Mouse (Mus musculus): ENCODE results near the gene Nrbf2. TPM values are rescaled to one million over a fixed set of nuclear protein-coding genes. Genes with fewer than 3 reads are reported as not detected.

The Nrbf2 gene
- total RNA-seq, 1 experiment from 2014 or later = 21.3 TPM

DNA sequence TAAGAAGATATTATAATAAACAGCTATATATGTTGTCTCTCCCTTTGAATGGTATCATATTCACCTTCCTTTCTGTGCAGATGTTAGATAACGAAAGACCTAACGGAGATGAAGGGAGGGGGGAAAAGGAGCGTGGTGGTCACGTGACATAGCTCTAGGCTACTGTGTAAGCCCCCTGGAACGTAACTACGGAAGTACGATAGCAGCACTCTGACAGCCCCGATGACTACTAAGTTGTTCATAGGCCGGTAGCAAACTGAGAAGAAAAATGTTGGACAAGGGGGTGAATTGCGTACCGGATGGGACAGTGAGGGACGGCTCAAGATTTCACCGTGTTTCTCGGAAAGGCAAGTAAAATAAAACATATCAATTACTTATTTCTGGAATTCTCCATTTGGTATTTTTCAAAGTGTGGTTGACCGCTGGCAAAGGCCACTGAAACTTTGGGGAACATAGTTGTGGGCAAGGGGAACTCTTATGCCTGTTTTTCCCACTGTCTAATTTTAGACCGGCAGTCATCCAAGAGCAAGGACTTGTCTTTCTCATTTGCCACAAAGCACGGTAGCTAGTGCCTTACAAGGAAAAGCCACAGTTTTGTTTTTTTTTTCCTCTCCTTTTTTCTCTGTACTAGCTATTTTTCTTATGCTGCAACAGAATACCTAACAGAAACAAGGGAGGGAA lies 12.2 kb upstream of the Nrbf2 start:
- peak in 1 of 2 experiments; percentile 18; a peak in 1 of 4 replicates for ATAC-seq (replicated peaks in 1 of 2; ENCODE audit: insufficient read depth in 1 of 2, low FRiP score in 2 of 2, low TSS enrichment in 1 of 2, low read depth in 1 of 2, poor library complexity in 2 of 2, severe bottlenecking in 2 of 2)

DNA sequence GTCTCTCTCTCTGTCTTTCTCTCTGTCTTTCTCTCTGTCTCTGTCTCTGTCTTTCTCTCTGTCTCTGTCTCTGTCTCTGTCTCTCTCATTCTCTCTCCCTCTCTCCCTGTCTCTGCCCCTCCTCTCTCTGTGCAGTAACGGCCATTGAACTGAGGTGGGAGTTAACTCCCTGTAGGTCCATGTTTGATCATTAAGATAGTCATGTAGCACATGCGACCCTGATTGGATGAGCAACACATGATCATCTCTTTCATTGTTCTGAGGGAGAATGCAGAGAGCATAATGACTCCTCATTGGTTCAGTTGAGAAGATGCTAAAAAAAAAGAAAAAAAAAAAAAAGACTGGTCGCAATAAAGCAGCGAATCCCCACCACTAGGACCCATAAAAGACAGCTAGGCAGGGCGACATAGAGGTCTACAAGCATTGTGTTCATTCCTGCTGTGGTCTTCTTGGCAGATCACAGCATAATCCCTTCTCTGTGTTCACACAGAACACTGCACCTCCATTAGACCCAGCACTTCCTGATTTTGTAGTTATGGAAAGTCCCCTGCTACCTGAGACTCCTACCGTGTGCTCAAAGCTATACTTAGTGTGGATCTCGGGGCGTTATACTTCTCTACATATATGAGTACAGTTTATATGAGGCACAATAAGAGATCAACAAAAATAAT lies 11.5 kb upstream of the Nrbf2 start:
- peak; percentile 62 to 67 for ATAC-seq (replicated peaks in 1 of 2; ENCODE audit: insufficient read depth in 1 of 2, low FRiP score in 2 of 2, low TSS enrichment in 1 of 2, low read depth in 1 of 2, poor library complexity in 2 of 2, severe bottlenecking in 2 of 2)

DNA sequence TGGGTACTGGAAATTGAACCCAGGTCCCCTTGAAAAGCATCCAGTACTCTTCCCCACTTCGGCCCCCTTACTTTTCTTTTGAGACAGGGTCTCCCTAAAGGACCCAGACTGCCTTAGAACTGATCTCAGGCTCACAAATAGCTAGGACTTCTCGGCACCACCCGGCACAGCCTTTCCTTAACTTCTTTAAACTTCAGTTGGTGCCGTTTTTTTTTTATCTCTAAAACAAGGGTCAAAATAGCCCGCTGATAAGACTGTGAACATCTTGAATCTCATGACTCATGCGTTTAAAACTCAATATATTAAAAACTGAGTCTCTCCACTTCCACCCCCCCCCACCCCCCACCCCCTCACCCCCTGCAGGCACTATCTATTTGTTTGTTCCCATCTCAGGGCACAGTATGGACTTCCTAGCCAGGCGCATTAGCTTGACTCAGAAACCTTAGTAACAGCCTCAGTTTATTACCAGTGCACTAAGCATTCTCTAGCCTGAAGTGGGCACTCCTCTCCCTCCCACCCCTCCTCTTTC lies 10.9 kb upstream of the Nrbf2 start:
- ATAC-seq (replicated peaks in 1 of 2; ENCODE audit: insufficient read depth in 1 of 2, low FRiP score in 2 of 2, low TSS enrichment in 1 of 2, low read depth in 1 of 2, poor library complexity in 2 of 2, severe bottlenecking in 2 of 2) = no peak

DNA sequence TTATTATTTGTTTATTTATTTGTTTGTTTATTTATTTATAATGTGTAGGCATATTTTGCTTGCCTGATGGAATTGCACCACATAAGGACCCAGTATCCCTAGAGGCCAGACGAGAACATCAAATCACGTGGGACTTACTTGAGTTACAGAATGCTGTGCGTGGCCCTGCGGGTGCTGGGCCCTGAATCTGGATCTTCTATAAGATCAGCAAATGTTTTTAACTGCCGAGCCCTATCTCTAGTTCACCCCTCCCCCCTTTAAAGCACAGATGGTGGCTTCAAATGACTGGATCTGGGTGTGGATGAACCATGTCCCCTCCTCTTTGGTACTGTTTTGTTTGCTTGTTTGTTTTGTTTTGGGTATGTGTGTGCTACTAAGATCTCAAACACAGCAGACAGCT lies 10.2 kb upstream of the Nrbf2 start:
- no peak for ATAC-seq (replicated peaks in 1 of 2; ENCODE audit: insufficient read depth in 1 of 2, low FRiP score in 2 of 2, low TSS enrichment in 1 of 2, low read depth in 1 of 2, poor library complexity in 2 of 2, severe bottlenecking in 2 of 2)

DNA sequence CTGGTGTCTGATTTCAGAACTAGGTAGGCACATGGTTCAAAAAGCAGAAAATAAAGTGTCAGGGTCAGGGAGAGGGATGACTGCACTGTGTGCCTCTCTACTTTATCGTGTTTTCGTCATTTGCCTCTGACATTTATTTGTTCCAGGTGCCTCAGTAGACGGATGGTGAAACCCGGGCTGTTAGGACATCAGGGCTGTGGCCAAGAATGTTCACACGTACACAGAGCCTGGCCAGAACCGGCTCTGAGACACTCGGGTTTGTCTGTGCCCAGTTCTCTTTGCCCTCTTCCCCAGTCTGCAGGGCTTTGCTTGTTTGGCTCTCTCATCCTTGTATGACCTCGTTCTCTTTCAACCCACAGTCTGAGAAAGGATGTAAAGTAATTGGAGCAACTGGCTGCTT lies 6.0 kb upstream of the Nrbf2 start:
- peak in 1 of 2 experiments; percentile 17; a peak in 1 of 4 replicates for ATAC-seq (replicated peaks in 1 of 2; ENCODE audit: insufficient read depth in 1 of 2, low FRiP score in 2 of 2, low TSS enrichment in 1 of 2, low read depth in 1 of 2, poor library complexity in 2 of 2, severe bottlenecking in 2 of 2)

DNA sequence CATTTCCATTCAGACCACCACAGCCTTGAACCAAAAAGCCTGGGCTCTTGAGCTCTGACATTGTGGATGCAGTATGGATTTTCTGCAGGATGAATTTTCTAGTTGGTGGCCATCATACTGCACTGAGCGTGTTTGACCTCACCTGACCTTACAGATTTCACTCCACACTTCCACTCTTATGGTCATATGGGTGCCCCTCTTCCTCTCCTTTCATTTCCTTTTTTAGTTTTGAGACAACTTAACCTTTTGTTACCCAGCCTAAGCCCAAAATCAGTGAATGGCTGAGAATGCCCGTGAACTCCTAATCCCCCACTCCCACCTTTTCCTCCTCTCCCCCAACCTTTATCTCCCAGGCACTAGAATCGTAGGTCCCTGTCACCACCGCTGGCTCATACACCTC lies 5.5 kb upstream of the Nrbf2 start:
- ATAC-seq (replicated peaks in 1 of 2; ENCODE audit: insufficient read depth in 1 of 2, low FRiP score in 2 of 2, low TSS enrichment in 1 of 2, low read depth in 1 of 2, poor library complexity in 2 of 2, severe bottlenecking in 2 of 2) = peak in 1 of 2 experiments; percentile 53; a peak in 1 of 4 replicates

DNA sequence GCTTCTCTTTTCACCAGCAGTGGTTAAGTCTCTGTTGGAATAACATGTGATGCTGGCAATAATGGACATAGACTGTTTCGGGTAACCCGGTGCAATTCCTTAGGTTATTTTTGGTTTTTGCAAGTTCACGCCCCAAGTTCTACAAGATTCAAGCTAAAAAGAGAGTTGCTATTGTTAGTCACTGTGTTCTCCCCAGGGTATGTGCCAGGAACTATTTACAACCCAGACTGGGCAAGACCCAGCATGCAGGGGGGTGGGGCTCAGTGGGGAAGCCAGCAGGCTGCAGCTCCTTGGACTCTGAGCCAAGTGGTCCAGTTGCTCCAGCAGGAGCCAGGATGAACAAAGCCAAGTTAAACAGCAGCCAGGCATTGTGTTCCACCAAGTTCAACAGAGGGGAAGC lies 2.8 kb upstream of the Nrbf2 start:
- ATAC-seq (replicated peaks in 1 of 2; ENCODE audit: insufficient read depth in 1 of 2, low FRiP score in 2 of 2, low TSS enrichment in 1 of 2, low read depth in 1 of 2, poor library complexity in 2 of 2, severe bottlenecking in 2 of 2) = no peak

DNA sequence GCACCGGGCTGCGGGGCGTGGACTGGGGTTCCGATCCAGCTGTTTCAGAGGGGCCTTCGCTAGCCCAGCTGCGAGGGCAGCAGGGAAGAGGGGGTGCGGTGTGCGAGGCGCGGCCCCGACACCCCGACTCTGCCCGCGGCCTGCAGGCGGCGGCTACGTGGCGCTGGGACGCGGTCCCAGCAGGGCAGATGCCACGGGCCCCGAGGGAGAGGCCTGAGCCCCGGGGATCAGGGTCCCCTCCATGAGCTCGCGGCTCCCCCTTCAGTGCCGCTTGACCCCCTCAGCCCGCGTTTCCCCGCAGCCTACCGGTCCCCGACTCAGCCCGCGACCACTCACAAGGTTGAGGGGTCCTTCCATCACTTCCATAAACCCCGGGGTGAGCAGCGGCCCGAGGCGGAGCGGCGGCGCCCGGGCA lies 337 bp downstream of the Nrbf2 start:
- peak; percentile 24 to 63; a peak in 2 of 4 replicates for ATAC-seq (replicated peaks in 1 of 2; ENCODE audit: insufficient read depth in 1 of 2, low FRiP score in 2 of 2, low TSS enrichment in 1 of 2, low read depth in 1 of 2, poor library complexity in 2 of 2, severe bottlenecking in 2 of 2)

DNA sequence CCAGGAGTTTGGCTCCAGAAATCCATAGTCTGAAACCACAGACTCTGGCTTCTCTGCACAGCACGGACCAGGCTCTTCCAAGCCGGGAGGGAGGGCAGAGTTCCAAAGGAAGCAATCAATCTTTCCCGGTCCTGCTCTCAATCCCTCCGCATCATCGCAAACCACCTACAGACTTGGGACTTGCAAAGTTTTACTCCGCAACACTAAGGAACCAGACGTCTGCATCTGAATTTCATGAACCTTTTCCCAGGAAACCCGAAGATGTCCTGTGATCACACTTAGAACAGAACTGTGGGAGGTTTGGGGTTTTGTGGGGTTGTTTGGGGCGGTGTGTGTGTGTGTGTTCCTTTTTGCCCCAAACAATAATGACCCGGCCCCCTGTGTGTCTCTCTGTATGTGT lies 794 bp downstream of the Nrbf2 start:
- no peak; a peak in 1 of 4 replicates for ATAC-seq (replicated peaks in 1 of 2; ENCODE audit: insufficient read depth in 1 of 2, low FRiP score in 2 of 2, low TSS enrichment in 1 of 2, low read depth in 1 of 2, poor library complexity in 2 of 2, severe bottlenecking in 2 of 2)

DNA sequence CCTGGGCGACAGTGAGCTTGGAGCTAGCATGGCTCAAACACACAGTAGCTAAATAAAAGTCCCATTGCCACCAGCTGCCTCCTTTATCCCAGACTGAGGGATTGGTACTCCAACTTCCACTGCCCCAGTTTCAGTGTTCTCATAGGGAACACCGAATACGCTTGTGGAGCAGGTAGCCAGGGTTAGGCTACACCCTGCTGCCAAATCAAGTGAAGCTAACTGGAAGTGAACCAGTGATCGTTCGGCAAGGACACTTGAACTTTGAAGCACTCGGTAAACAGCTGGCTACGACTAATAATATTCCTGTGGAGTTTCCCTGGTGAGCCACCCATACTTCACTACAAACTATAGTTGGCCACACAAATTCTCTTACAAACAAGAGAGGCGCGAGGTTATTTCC lies 1.6 kb downstream of the Nrbf2 start:
- ATAC-seq (replicated peaks in 1 of 2; ENCODE audit: insufficient read depth in 1 of 2, low FRiP score in 2 of 2, low TSS enrichment in 1 of 2, low read depth in 1 of 2, poor library complexity in 2 of 2, severe bottlenecking in 2 of 2) = no peak

DNA sequence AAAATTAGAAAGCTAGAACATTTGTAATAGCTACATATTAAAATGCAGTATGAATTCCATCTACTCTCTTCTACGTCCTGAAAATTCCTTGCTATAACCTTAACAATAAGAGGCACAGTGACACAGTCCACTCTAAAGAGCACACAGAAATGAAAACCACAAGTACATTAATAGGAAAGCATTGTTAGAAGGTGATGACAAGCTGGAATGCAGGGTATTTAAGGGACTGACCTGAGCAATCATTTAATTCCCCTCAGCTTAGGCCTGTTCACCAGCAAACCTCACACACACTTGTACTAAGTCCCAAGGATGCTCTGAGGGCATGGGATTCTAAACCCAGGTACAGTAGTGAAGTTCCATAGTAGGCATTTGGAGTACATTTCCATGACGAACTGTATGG lies 2.6 kb downstream of the Nrbf2 start:
- ATAC-seq (replicated peaks in 1 of 2; ENCODE audit: insufficient read depth in 1 of 2, low FRiP score in 2 of 2, low TSS enrichment in 1 of 2, low read depth in 1 of 2, poor library complexity in 2 of 2, severe bottlenecking in 2 of 2) = no peak

DNA sequence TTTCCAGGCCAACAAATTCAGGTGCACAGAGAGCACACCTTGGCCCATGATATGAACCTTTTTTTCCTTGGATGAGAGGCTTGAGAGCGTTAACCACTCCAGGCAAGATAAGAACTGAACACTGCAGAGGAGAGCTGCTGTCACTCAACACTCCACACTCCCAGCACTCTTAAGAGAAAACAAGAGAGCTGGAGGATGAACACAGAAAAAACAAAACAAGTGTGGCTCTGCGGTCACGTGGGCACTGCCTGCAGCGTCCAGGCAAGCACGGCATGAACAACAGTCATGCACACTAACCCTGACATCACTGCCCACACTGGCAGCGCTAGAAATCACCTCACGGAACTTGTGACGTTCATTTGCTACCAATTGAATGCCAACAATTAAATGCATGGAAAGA lies 3.3 kb downstream of the Nrbf2 start:
- no peak for ATAC-seq (replicated peaks in 1 of 2; ENCODE audit: insufficient read depth in 1 of 2, low FRiP score in 2 of 2, low TSS enrichment in 1 of 2, low read depth in 1 of 2, poor library complexity in 2 of 2, severe bottlenecking in 2 of 2)

DNA sequence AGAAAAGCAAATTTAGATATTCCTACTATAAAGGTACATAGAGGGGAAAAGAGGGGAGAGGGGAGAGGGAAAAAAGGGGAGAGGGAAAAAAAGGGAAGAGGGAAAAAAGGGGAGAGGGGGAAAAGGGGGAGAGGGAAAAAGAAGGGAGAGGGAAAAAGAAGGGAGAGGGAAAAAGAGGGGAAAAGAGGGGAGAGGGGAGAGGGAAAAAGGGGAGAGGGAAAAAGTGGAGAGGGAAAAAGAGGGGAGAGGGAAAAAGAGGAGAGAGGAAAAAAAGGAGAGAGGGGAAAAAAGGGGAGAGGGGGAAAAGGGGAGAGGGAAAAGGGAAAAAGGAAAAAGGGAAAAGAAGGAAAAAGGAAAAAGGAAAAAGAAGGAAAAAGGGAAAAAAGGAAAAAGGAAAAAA lies 9.2 kb downstream of the Nrbf2 start:
- no peak for ATAC-seq (replicated peaks in 1 of 2; ENCODE audit: insufficient read depth in 1 of 2, low FRiP score in 2 of 2, low TSS enrichment in 1 of 2, low read depth in 1 of 2, poor library complexity in 2 of 2, severe bottlenecking in 2 of 2)

DNA sequence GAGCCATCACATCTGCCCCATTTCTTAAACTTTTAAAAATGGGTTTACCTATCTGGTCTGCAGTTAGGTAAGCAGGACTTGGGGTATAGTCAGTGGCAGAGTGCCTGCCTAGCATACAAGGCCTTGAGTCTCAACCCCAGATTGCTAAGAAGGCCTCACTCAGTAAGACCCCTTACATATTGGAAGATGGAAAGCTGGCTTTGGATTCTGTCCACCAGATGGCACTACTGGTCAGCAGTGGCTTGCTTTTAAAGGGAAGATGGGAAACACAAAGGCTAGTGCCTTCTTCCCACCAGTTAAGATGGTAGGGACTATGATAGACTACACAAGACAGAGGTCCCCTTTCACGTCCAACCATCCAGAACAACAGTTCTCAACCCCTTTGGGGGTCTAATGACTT lies 20.3 kb downstream of the Nrbf2 start:
- no peak for ATAC-seq (replicated peaks in 1 of 2; ENCODE audit: insufficient read depth in 1 of 2, low FRiP score in 2 of 2, low TSS enrichment in 1 of 2, low read depth in 1 of 2, poor library complexity in 2 of 2, severe bottlenecking in 2 of 2)

DNA sequence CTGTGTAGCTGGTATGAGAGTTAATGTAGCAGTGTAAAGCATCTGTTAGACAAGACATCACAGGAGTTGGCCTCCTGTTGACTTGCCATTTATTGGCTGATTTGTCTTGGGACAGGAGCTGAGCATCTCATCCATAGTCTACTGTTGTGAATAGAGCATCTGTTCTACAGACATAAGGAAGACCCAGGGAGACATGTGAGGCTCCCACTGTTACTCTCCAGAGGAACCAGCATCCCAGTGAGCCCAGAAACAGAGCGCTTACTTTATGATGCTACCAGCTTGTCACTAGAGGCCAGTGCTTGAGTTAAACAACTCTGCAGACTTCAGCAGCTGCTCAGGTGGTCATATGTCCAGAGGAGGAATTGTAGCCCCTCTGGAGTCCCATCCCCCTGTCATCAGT lies 32.0 kb downstream of the Nrbf2 start:
- ATAC-seq (replicated peaks in 1 of 2; ENCODE audit: insufficient read depth in 1 of 2, low FRiP score in 2 of 2, low TSS enrichment in 1 of 2, low read depth in 1 of 2, poor library complexity in 2 of 2, severe bottlenecking in 2 of 2) = no peak

DNA sequence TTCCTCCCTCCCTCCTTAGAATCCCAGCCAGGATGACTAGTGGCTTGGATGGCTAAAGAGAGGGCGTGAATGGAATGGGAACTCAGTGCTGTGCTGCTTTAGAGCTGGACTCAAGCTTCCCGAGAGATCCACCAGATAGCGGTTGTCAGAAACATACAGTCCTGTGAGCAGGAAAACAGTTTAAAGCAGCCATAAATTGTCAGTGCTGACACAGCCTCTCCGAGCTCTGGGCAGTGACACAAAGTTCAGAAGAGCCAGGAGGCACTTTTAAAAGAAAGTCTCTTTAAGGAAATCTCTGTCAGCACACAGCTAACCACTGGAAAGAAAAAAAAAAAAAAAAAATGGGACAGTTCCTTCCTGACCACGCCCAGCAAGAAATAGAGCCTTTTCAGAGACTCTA lies 32.8 kb downstream of the Nrbf2 start:
- no peak for ATAC-seq (replicated peaks in 1 of 2; ENCODE audit: insufficient read depth in 1 of 2, low FRiP score in 2 of 2, low TSS enrichment in 1 of 2, low read depth in 1 of 2, poor library complexity in 2 of 2, severe bottlenecking in 2 of 2)

DNA sequence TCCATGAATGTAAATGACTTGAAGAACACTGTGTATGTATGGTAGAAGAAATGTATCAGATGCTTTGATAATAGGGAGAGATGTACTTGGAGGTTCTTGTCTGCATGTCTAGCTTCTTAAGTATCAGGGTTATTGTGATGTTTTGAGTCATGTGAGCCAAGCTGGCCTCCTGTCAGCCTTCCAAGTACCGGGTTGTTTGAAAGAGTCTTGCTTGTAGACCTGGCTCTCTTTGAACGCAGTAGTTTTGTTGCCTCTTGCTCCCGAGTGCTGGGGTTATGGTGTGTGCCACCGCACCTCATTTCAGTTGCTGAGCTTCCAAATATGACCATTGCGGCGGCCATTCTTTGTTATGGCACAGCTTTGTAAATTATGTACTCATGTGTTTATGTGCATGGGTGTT lies 34.3 kb downstream of the Nrbf2 start:
- no peak for ATAC-seq (replicated peaks in 1 of 2; ENCODE audit: insufficient read depth in 1 of 2, low FRiP score in 2 of 2, low TSS enrichment in 1 of 2, low read depth in 1 of 2, poor library complexity in 2 of 2, severe bottlenecking in 2 of 2)

DNA sequence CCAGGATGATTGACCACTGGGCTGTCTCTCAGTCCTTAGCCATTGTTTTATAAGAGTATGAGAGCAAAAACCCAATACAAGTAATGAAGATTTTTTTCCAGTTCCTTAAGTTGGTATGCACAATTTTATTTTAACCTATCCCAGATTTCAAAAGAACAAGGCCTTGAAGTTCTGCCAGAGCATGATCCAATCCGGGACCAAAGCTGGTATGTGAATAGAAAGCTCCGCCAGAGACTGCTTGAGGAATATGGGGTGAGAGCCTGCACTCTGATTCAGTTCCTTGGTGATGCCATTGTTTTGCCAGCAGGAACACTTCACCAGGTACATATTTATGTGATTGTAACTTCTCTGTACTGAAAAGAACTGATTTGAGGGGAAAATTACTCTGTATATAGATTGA lies 35.6 kb downstream of the Nrbf2 start:
- ATAC-seq (replicated peaks in 1 of 2; ENCODE audit: insufficient read depth in 1 of 2, low FRiP score in 2 of 2, low TSS enrichment in 1 of 2, low read depth in 1 of 2, poor library complexity in 2 of 2, severe bottlenecking in 2 of 2) = no peak

DNA sequence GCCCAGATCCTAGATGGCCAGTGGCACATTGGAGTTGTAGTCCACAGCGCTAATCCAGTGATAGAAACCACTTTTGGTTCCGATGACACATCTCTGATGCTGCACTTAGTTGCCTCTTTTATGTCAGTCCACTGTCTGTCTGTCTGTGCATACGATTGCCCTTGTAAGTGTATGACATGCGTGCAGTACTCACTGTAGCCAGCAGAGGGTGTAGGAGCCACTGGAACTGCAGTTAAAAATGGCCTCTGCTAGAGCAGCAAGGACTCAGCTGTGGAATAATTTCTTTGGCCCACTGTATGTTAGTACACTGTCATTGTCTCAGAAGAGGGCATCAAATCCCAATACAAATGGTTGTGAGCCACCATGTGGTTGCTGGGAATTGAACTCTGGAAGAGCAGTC lies 38.0 kb downstream of the Nrbf2 start:
- peak; percentile 42 to 56; a peak in 2 of 4 replicates for ATAC-seq (replicated peaks in 1 of 2; ENCODE audit: insufficient read depth in 1 of 2, low FRiP score in 2 of 2, low TSS enrichment in 1 of 2, low read depth in 1 of 2, poor library complexity in 2 of 2, severe bottlenecking in 2 of 2)

Data from hematopoietic stem cell, adult 5-6 weeks (primary cell).